Mouse (Mus musculus) G1E (cell line): ENCODE results near the gene Dlgap1. TPM values are rescaled to one million over a fixed set of nuclear protein-coding genes. Genes with fewer than 3 reads are reported as not detected.

Experiments
- ATAC-seq: 2 replicates; pipeline ENCODE4 v1.8.0; 2016; ENCODE audit warnings: mild to moderate bottlenecking; ENCODE audit not compliant: insufficient number of reproducible peaks, poor library complexity, low FRiP score, severe bottlenecking; ENCODE audit errors: extremely low read depth
- DNase-seq: peaks from one replicate; pipeline ENCODE4 v3.0.0; 2012; ENCODE audit warnings: low spot score
- H3K27me3 ChIP-seq: 2 replicates; pipeline ENCODE4 v1.6.1; 2012; ENCODE audit warnings: mild to moderate bottlenecking, low read length, inconsistent platforms; ENCODE audit not compliant: insufficient read depth
- H3K36me3 ChIP-seq: replicated peaks from 2 replicates; pipeline ENCODE3; 2012; ENCODE audit warnings: mild to moderate bottlenecking, inconsistent platforms
- H3K4me1 ChIP-seq: 2 replicates; pipeline ENCODE4 v1.6.1; 2012; ENCODE audit warnings: low read depth, low read length, inconsistent platforms, mixed read lengths; ENCODE audit not compliant: insufficient read depth
- H3K4me3 ChIP-seq: 2 replicates; pipeline ENCODE4 v1.5.1; 2012; ENCODE audit warnings: low read depth, mild to moderate bottlenecking, inconsistent platforms, low read length, moderate library complexity, mixed read lengths
- H3K9me3 ChIP-seq: replicated peaks from 2 replicates; pipeline ENCODE4 v1.6.1; 2012; ENCODE audit warnings: inconsistent platforms
- CTCF ChIP-seq: IDR thresholded peaks from 2 replicates; pipeline ENCODE4 v1.5.1; 2012; ENCODE audit warnings: low read depth, low read length, inconsistent platforms, mixed read lengths
- GATA1 ChIP-seq: IDR thresholded peaks from 2 replicates; pipeline ENCODE4 v1.6.1; 2012; ENCODE audit warnings: borderline replicate concordance, low read length, inconsistent platforms, mixed read lengths
- GATA2 ChIP-seq: IDR thresholded peaks from 2 replicates; pipeline ENCODE4 v1.6.1; 2012; ENCODE audit warnings: low read depth, low read length, inconsistent platforms, borderline replicate concordance
- POLR2AphosphoS5 ChIP-seq: IDR thresholded peaks from 2 replicates; pipeline ENCODE4 v1.6.1; 2012; ENCODE audit warnings: low read depth, low read length, inconsistent platforms; ENCODE audit not compliant: insufficient replicate concordance
- TAL1 ChIP-seq: conservative IDR thresholded peaks from 2 replicates; pipeline ENCODE4 v1.6.1; 2012; ENCODE audit warnings: low read depth, low read length, inconsistent platforms, mixed read lengths
- polyA plus RNA-seq: library from polyadenylated mRNA; stranded (reverse); fragments of >175 nt; gene quantifications from 2 replicates; pipeline ENCODE4 v1.2.3, GENCODE M21; 2012
- total RNA-seq, 2 experiments: library from RNA; stranded (forward) in 1 of 2; stranded (reverse) in 1 of 2; fragments of 200-1000 nt in 1 of 2; fragments of >200 nt in 1 of 2; fragmentation: Nextera tagmentation in 1 of 2; gene quantifications; 2 replicates each; pipeline ENCODE4 v1.2.3; 2014 to 2017

Dlgap1 gene
- total and polyA plus RNA-seq, 3 experiments = 0.22 TPM; not detected in 2

- Histone ChIP-seq H3K36me3 (no peaks in the 10 kb centered on the region), H3K9me3 (peaks cover 40% of the 10 kb centered on the region), H3K27me3 (no peaks in the 10 kb centered on the region), H3K4me3 (no peak overlapping the region), H3K4me1 (no peaks in the 10 kb centered on the region)
- TF ChIP-seq CTCF (no peak), POLR2AphosphoS5 (no peak), GATA2 (no peak)
- DNase-seq = no peak
- ATAC-seq = no peak
Measured at GRCm38 (mm10) chr17:70629653-70630378, 660.9 kb downstream of the Dlgap1 start.

GRCm38 (mm10) chr17:70633181-70633944 lies 664.5 kb downstream of the Dlgap1 start:
- Histone ChIP-seq H3K4me3 (no peak overlapping the region), H3K27me3 (no peaks in the 10 kb centered on the region), H3K9me3 (peaks cover 27% of the 10 kb centered on the region), H3K36me3 (no peaks in the 10 kb centered on the region), H3K4me1 (no peaks in the 10 kb centered on the region)
- TF ChIP-seq GATA2 = no peak
- TF ChIP-seq GATA1 = no peak
- TF ChIP-seq POLR2AphosphoS5 = no peak
- TF ChIP-seq CTCF = no peak
- TF ChIP-seq TAL1 = no peak
- no peak for DNase-seq
- ATAC-seq = no peak

- Histone ChIP-seq H3K4me1 (no peaks in the 10 kb centered on the region), H3K9me3 (peaks cover 37% of the 10 kb centered on the region), H3K4me3 (no peak overlapping the region), H3K36me3 (no peaks in the 10 kb centered on the region), H3K27me3 (no peaks in the 10 kb centered on the region)
- TF ChIP-seq GATA1 = no peak
- no peak for DNase-seq
- ATAC-seq = no peak
Measured at GRCm38 (mm10) chr17:70643211-70643610, 674.3 kb downstream of the Dlgap1 start.

GRCm38 (mm10) chr17:70646641-70647040 lies 677.8 kb downstream of the Dlgap1 start:
- no peaks in the 10 kb centered on the region for H3K36me3 ChIP-seq
- DNase-seq = no peak
- H3K4me3 ChIP-seq = no peak overlapping the region
- H3K27me3 ChIP-seq = no peaks in the 10 kb centered on the region
- no peak for ATAC-seq
- no peak for TF ChIP-seq GATA2
- TF ChIP-seq TAL1 = no peak
- no peak for TF ChIP-seq GATA1
- TF ChIP-seq POLR2AphosphoS5 = no peak
- no peak for TF ChIP-seq CTCF
- no peaks in the 10 kb centered on the region for H3K4me1 ChIP-seq
- peaks cover 33% of the 10 kb centered on the region for H3K9me3 ChIP-seq

GRCm38 (mm10) chr17:70661382-70661781 lies 692.5 kb downstream of the Dlgap1 start:
- H3K4me1 ChIP-seq = no peaks in the 10 kb centered on the region
- ATAC-seq (no peak), DNase-seq (no peak)
- no peak for TF ChIP-seq POLR2AphosphoS5
- TF ChIP-seq CTCF = no peak
- no peak for TF ChIP-seq GATA1
- TF ChIP-seq TAL1 = no peak
- no peak for TF ChIP-seq GATA2
- peaks cover 34% of the 10 kb centered on the region for H3K9me3 ChIP-seq
- H3K4me3 ChIP-seq = no peak overlapping the region
- H3K27me3 ChIP-seq = no peaks in the 10 kb centered on the region
- H3K36me3 ChIP-seq = no peaks in the 10 kb centered on the region

GRCm38 (mm10) chr17:70663992-70664391 lies 695.1 kb downstream of the Dlgap1 start:
- Histone ChIP-seq H3K9me3 (peaks cover 39% of the 10 kb centered on the region), H3K4me1 (no peaks in the 10 kb centered on the region), H3K4me3 (no peak overlapping the region), H3K36me3 (no peaks in the 10 kb centered on the region), H3K27me3 (no peaks in the 10 kb centered on the region)
- ATAC-seq (no peak), DNase-seq (no peak)
- TF ChIP-seq TAL1 = no peak

- Histone ChIP-seq H3K4me1 (no peaks in the 10 kb centered on the region), H3K36me3 (no peaks in the 10 kb centered on the region), H3K4me3 (no peak overlapping the region), H3K27me3 (no peaks in the 10 kb centered on the region), H3K9me3 (peaks cover 44% of the 10 kb centered on the region)
- TF ChIP-seq CTCF (no peak), TAL1 (no peak), GATA2 (no peak), POLR2AphosphoS5 (no peak), GATA1 (no peak)
- ATAC-seq (no peak), DNase-seq (no peak)
Measured at GRCm38 (mm10) chr17:70664484-70665040, 695.7 kb downstream of the Dlgap1 start.
